Mouse (Mus musculus): ENCODE data around the gene Mlh1.

Mlh1 gene

DNA sequence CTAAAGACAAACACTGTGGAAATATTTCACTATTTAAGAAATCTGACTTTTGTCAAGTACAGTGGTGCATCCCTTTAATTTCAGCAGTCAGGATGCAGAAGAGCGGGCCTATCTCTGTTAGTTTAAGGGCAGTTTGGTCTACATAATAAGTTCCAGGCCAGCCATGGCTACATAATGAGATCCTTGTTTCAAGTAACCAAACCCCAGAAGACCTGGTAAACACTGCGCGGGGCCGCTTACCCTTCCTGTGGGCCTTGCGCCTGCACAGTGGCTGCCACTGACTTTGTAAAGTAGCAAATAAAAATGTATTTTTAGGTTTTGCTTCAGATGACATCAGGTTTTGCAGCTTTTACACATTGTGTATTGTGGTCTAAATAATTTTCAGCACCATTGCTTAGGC, 48.2 kb downstream of the Mlh1 start:
- ATAC-seq (ENCODE audit: insufficient number of reproducible peaks, low FRiP score, low TSS enrichment) = no peak

DNA sequence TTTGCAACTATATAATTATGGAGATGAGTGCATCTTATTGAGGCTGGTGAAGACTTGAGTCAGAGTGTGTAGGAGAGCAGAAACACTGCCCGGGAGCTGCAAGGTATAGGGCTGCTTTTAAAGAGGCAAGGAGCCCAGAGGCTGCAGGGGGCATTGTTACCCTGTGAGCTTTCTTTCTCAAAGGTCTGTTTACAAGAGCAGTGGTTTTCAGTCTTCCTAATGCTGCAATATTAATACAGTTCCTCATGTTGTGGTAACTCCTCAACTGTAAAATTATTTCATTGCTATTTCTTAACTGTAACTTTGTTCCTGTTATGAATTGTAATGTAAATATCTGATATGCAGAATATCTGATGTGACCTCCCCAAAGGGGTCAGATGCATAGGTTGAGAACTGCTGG, 50.0 kb downstream of the Mlh1 start:
- no peak for ATAC-seq (ENCODE audit: insufficient number of reproducible peaks, low FRiP score, low TSS enrichment)

DNA sequence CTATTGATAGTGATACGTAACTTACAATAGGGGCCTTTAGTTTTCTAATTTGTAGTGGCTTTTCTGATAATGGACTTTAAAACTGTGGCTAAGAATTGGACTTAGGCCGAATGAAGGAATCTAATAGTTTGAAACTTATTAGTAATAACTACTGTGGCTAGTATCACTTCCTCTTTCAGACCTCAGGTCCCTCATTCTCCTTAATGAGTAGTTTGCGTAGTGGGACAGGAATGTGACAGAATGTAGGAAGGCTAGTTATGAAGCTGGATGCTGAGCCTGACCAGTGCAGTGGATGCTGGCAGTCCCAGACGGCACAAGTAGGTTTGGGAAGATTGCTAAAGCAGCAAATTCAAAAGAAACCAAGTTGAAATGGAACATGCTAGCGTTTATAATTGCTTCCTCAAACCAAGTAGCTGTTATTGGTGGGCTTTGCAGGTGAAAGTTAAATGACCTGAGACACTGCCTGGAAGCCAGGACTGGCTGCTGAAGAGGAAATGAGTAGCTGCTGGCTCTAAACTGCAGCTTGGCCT, 51.0 kb downstream of the Mlh1 start:
- no peak for ATAC-seq (ENCODE audit: insufficient number of reproducible peaks, low FRiP score, low TSS enrichment)

DNA sequence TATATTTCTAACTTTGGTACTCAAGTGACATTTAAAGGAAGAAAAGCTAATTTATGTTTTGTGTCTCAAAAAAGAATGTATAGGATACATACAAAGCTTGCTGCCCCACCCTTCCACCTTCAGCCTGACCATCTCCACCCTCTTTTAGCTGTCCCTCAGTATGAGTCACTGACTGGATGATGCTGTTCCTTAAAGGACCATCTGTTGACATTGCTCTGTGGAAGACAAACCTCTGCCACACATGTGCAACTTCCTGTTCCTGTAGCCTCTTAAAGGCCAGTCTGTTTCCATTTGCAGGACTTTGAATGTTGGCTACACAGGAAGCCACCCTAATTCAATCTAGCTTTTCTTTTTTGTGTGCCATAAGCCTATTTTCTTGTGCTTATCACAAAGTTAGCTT, 55.2 kb downstream of the Mlh1 start:
- no peak for ATAC-seq (ENCODE audit: insufficient number of reproducible peaks, low FRiP score, low TSS enrichment)

DNA sequence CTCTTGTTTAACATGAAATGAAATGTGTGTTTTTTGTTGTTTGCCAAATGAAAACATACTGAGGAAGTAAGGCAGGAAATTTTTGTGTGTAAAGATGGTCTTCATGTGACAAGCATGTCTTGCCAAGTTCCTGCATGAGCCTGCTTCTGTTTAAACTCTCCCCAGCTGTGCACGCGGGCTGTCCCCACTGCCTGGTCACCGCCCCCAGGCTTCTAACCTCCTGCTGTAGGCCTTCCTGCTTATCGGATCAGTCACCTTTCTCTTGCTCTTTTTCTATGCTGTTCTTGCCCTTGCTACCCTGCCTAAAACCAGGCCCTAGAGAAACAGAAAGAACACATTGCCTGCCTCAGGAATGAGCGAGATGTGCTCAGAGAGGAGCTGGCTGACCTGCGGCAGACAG, 58.1 kb downstream of the Mlh1 start:
- ATAC-seq (ENCODE audit: insufficient number of reproducible peaks, low FRiP score, low TSS enrichment) = no peak

DNA sequence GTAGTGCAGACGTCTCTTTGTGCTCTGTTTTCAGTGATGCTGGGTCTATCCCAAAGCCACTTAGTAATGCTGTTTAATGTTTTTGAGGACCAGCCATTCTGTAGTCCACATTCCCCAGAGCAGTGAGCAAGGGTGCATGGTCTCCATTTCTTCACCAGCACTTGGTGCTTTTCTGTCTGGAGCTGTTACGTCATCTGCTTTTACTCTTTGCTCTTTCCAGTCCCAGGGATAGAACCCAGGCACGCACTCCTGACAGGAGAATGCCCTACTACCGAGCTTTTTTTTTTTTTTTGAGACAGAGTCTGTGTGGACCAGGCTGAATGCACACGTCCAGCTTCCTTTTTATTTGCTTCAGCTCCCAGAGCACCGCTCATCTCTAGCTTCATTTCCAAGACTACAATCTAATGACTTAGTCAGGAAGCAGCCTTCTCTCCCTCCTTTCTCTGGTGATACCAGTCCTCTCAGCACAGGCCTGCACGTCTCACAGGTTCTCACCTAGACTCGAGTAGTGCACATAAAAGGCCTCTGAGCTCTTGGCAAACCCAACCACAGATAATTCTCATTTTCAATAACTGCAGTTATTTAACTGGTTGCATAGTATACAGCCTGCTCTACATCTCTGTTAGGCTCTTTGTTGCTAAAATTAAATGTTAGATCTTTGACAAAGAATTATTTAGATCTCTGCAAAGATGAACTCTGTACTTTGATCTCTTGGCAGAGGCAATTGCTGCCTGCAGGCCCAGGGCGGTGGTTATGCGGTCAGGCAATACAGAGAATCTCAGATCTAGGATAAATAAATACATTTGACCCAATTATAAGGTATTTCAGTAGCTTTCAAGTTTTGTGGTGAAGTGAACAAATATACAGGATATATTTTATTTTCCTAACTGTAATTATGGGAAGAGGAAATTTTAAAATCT, 60.2 kb downstream of the Mlh1 start:
- no peak for ATAC-seq (ENCODE audit: insufficient number of reproducible peaks, low FRiP score, low TSS enrichment)

DNA sequence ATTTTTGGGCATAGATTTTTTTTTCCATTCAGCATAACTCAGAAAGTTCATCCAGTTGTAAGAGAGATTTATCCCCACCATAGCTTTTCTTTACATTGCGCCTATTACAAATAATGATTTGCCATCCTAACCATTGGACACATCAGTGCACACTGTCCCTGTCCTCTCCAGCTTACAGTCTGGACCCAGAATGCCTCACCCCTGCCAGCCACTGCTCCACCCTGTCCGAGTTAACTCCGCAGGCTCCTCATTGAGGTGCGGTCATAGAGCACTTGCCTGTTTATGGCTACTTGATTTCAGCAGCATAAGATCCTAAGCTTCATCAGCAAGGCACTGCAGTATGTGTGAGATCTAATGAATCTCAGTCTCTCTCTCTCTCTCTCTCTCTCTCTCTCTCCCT, 61.2 kb downstream of the Mlh1 start:
- ATAC-seq (ENCODE audit: insufficient number of reproducible peaks, low FRiP score, low TSS enrichment) = no peak

DNA sequence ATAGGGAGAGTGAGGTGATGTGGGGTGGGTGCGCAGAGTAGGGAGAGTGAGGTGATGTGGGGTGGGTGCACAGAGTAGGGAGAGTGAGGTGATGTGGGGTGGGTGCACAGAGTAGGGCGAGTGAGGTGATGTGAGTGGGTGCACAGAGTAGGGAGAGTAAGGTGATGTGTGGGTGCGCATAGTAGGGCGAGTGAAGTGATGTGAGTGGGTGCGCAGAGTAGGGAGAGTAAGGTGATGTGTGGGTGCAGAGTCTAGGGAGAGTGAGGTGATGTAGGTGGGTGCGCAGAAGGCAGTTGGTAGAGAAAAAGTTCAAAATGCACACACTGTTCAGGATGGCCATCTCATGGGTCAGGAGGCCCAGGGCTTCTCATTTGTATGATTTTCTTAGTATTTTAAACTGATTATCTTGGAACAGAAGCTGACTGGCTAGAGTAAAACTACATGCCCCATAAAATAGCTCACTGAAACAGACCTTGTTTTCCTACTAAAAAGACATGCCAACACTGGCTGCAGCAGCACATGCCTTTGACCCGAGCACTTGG, 62.4 kb downstream of the Mlh1 start:
- no peak for ATAC-seq (ENCODE audit: insufficient number of reproducible peaks, low FRiP score, low TSS enrichment)

DNA sequence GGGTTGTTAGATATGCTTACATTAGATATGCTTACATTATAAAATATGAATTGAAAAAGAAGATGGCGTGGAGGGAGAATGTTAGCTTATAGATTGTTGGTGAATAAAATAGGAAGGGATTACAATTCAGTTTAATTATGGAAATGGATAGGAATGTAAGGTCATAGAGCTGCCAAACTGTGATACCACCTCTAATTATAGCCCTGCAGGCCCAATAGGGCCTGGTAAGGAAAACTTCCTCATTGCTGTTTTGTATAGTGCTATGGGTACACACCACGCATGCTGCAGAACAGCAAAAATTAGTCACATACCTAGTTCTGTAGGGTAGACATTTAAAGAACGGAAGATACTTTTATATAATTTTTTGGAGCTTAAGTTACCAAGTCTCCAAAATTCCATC, 63.4 kb downstream of the Mlh1 start:
- ATAC-seq (ENCODE audit: insufficient number of reproducible peaks, low FRiP score, low TSS enrichment) = no peak

DNA sequence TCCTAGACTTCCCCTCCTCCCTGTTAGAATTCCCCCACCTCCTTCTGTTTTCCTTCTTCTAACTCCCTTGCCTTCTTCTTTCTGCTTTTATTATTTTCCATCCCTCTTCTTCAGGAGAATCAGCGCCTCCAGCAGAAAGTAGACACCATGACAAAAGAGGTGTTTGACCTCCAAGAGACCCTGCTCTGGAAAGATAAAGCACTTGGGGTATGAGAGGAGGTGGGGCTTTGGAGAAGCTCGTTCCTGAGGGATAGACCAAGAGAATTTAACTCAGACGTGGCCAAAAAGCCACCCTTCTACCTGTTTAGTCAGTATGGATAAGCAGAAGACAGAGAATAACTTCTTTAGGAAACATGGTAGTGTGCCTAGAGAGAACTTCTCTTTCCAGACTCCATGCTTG, 63.9 kb downstream of the Mlh1 start:
- no peak for ATAC-seq (ENCODE audit: insufficient number of reproducible peaks, low FRiP score, low TSS enrichment)

DNA sequence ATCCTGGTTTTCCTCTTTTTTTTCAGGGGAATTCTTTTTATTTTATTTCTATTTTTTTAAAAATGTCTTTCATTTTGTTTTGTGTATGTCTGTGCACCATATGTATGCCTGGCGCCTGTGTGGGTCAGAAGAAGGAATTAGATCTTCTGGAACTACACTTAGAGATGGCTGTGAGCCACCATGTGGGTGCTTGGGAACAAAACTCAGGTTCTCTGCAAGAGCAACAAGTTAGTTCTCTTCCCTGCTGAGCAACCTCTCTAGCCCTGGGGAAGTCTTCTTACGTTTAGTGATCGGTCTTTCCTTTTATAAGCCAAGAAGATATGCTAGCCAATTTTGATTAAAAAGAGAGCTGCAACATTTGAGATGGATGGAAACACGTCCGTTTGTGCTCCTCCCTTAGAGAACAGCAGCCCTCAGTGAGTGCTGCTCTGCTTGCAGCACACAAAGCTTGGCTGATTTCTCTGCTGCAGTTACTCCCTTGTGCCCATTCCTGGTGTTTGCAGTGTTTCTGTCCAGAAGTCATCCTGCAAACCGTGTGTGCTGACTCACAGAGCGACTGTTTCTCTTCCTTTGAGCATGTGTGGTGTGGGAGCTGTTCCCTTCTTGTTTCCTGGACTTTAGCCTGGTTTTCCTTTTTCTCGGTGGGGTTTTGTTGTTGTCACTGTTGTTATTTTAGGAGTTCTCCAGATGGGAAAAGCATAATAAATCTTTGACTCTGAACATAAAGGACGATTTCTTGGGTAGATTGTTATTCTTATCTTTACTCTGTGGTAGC, 66.8 kb downstream of the Mlh1 start:
- no peak for ATAC-seq (ENCODE audit: insufficient number of reproducible peaks, low FRiP score, low TSS enrichment)

DNA sequence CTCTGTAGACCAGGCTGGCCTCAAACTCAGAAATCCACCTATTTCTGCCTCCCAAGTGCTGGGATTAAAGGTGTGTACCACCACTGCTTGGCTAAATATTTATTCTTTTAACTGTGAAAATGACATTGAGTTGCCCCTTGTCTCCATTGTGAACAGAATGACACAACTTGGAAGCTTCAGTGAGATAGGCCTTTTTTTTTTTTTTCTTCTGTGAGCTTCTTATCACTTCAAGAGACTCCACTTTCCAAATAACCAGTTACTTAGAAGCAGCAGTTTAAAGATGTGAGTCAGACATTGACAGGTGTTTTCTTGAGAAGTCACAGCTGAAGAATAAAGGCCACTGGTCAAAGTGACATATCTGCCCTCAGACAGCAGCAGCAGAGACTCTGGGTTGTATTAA, 71.4 kb downstream of the Mlh1 start:
- no peak for ATAC-seq (ENCODE audit: insufficient number of reproducible peaks, low FRiP score, low TSS enrichment)

DNA sequence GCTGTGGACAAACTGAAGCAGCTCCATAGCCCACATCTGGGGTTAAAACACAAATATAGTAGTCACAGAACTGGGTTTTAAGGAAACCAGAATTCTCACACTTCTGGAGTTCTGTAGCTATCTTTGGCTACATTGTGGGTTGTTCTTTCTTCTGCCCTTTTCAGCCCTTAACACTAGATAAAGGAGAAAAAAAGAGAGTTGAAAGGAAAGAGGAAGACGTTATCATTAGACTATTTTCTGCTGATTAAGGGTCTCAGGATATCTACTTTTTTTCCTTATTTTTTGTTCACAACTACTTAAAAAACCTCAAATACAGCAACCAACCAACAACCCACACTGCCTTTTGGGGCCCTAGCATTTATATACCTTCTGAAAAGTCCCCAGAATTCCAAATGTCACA, 73.3 kb downstream of the Mlh1 start:
- ATAC-seq (ENCODE audit: insufficient number of reproducible peaks, low FRiP score, low TSS enrichment) = no peak

DNA sequence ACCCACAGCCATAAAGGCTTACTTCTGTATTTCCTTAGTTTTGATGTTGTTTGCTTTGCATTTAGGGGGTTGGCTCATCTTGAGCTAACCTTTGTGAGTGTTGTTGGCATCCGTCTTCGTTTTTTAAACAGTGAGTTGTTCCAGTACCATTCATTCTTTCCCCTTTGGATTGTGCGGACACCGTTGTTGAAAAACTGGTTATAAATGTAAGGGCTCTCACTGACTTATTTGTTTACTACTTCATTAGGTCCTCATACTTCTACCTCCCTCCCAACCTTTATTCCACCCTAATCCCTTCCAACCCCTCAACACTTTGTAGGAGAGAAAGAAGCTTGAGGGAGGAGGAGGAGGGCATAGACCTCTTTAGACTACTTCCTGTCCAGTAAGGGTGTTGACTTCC, 73.9 kb downstream of the Mlh1 start:
- no peak for ATAC-seq (ENCODE audit: insufficient number of reproducible peaks, low FRiP score, low TSS enrichment)

DNA sequence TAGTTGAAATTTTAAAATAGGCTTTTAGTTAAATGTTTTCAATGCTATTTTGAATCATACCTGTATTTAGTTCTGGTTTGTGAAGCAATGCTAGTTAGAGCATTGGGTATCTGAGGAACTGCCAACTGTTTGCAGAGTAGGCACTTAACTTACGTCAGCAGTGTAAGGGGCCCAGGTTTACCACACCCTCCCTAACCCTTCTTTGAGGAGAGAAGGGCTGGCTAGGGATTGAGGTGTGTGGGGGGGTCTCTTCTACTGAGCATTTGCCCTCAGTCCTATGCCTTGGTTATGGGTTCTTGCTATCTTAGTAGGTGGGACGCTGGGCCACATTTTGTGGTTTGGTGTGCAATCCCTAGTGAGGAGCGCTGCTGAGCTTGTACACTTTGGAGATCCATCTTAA, 74.5 kb downstream of the Mlh1 start:
- ATAC-seq (ENCODE audit: insufficient number of reproducible peaks, low FRiP score, low TSS enrichment) = no peak

DNA sequence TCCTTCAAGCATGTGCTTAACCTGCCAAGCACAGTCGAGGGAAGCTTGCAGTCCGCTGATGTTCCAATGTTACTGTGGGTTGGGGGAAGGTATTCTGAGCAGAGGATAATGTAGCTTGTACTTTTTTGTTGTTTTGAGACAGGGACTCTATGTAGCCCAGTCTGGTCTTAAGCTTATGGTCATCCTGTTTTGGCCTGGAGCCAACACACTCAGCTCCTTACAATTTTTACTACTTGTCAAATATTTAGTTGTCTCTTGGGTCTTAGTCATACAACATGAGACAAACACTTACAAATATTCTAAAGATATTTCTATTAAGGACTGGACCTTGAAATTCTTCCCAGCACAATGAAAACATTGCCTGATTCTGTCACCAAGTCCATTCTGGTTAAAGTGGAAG, 78.4 kb downstream of the Mlh1 start:
- ATAC-seq (ENCODE audit: insufficient number of reproducible peaks, low FRiP score, low TSS enrichment) = no peak

DNA sequence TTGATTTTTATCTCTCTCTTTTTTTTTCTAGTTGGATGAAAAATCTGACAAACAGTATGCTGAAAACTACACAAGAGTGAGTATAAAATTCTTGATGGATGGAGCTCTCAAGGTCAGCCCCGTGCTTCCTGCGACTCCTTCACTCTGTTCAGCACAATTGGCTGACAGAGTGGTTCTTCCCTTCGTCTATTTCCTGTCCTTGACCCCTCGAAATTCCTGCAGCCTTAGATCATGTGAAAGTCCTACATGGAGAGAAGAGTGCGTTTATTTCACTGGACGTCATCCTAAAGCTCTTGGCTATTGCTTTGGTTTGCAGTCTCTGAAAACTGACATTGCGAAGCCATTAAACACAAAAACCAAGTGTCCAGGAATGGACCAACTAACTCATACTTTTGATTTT, 82.9 kb downstream of the Mlh1 start:
- ATAC-seq (ENCODE audit: insufficient number of reproducible peaks, low FRiP score, low TSS enrichment) = no peak

DNA sequence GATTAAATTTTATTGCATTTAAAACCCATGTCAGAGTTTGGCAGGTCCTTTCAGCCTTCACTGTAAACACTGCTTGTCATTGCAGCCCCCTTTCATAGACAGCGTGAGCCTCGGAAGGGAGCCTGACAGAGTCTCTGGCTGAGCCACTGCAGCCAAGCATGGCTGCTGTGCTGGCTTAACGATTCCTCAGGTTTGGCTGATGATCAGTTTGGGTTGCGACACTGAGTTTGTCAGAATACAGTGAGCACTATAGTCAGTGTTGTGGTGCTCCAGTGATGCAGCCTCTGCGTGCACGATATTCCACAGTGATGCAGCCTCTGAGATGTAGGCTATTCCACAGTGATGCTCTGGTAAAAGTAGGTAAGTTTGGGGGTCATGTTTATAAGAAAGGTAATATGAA, 84.7 kb downstream of the Mlh1 start:
- no peak for ATAC-seq (ENCODE audit: insufficient number of reproducible peaks, low FRiP score, low TSS enrichment)

DNA sequence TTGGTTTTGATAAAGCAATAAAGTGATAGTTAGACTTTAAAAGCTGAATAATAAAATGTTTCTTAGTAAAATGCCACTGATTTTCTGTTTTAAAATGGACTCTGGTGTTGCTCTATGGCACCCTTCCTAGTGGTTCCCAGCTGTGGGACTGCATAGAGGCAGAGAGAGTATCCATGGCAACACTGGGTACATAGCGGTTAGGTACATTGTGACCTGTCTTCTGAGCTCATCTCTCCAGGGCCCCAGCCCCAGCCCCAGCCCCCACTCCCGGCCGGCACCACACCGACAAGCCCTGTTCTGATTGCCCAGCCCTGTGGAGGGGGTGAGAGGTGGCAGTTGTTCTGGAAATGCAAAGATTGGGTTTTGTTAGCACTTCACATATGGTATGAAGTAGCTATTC, 86.7 kb downstream of the Mlh1 start:
- no peak for ATAC-seq (ENCODE audit: insufficient number of reproducible peaks, low FRiP score, low TSS enrichment)

DNA sequence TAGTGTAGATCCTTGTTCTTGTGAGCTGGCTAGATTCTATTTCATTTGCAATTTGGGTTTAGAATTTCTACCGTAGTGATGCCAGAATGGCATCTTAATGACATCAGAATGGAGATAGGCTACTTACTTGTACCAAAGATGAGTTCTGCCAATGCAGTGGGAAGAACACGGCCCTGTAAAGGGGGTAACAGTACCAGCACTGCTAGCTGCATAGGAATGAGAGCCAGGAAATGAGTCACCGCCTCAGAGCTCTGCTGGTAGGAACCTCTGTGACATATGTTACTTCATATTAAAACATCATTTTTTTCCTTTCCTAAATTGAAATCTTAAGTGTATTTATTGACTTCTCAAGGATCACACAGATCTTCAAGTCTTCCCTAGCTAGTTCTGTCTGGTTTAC, 89.4 kb downstream of the Mlh1 start:
- no peak for ATAC-seq (ENCODE audit: insufficient number of reproducible peaks, low FRiP score, low TSS enrichment)

DNA sequence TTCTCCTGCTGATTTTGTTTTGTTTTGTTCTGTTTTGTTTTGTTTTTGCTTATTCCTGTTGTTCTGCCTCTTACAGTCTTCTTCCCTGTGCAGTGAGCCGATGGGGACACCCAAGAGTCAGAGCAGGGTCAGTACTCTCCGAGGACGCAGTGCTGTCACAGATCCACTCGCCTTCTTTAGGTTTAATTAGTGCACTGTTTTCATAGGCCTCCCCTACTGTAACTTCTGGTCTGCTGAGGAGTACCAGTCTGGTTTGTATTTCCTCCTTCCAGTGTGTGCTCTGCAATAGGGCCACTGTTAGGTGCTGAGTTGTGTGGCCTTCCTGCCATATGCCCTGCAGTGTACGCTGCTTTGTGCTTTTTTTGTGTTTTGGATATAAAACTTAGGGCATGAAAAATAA, 92.6 kb downstream of the Mlh1 start:
- ATAC-seq (ENCODE audit: insufficient number of reproducible peaks, low FRiP score, low TSS enrichment) = no peak

Data from cerebellum, adult (tissue).